Mouse (Mus musculus) G1E-ER4 (cell line): ENCODE results near the gene Parvb. TPM values are rescaled to one million over a fixed set of nuclear protein-coding genes. Genes with fewer than 3 reads are reported as not detected.

Experiments
- GATA1 ChIP-seq: IDR thresholded peaks from one replicate; pipeline ENCODE4 v1.8.0; 2012; ENCODE audit warnings: low read length, inconsistent platforms
- polyA plus RNA-seq: library from polyadenylated mRNA; stranded (reverse); fragments of >175 nt; gene quantifications from 2 replicates; pipeline ENCODE4 v1.2.3, GENCODE M21; 2012

Parvb gene
- polyA plus RNA-seq, 1 experiment = 0.02 TPM

DNA sequence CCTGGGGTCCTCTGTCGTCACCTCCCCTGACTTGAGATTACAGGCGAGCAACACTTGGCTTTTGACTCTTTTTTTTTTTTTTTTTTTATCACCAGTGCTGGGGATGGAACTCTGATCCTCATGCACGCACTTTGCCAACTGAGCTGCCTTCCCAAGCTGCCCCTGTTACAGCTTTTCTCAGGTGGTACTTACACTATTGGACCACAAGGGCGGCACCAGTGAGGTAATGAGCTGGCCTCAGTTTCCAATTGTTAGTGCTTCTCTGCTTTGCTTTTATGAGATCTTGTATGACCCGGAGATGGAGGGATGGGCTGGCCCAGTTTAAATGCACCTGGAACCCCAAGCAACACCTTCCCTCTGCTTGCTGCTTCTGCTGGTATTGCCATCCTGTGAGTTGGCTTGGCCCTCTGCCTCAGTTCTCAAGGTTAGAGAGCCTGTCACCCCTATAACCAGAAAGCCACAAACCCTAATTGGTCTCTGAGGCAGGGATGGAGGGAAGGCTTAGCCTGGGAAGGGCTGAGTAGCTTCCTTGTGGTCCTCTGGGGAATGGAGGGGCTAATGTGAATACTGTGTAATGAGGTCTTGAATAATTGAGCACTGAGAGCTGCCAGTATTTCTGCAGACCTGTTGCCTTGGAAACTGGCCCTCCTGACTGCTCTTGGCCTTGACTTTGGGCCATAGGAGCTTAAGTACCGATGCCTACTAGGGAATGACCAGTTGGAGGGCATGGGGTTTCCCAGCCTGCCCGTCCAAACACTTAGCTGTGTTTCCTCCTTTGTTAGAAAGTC lies 3.1 kb downstream of the Parvb start:
- no peak for TF ChIP-seq GATA1

DNA sequence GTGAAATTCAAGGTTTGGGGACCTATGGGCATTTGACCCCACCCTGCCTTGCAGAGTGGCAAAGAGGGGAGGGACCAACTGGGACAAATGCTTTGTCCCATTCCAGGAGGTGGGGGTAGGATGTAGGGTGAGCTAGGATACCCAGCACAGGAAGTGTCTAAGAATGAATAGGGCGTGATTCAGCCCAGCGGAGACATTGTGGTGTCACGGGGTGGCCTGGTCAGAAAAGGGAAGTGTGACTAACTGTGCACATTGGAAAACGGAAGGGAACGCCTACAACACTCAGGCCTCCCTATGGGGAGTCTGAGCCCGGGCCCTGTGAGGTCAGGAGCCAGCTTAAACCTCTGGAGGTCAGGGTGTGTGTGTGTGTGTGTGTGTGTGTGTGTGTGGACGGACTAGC lies 3.8 kb downstream of the Parvb start:
- TF ChIP-seq GATA1 = no peak

DNA sequence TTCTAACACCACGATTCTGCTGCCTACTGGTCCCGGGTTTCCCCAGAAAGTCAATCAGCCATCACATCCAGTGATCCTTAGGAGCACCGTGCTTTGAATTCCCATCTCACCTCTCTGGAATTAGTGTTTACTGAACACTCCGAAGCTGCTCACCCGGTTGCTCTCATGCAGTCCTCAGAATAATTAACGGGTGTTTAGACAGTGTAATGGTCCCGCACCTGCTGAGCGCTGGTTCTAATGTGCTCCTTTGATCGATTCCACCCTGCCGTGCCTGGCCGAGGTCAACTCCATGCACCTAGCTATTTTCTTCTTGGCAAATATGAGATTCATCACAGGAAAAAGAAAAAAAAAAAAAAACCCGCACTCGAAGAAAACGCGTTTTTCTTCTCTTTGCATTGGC lies 6.7 kb downstream of the Parvb start:
- no peak for TF ChIP-seq GATA1

DNA sequence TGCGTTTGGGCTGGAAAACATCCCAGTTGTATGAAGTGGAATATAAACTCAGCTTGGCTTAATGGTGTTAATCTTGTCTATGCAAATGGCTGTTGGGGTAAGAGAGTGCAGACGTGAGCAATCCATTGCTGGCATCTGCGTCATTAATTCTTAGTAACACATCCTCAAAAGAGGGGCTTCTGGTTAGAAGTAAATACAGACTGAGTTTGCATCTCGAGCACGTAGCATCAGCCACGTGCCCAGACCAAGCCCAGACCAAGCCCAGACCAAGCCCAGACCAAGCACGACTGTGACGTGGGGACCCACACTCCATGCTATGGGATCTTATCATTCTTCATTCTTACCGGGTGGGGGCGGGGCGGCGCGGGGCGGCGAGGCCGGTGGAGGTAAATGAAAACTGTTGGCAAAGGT lies 7.2 kb downstream of the Parvb start:
- no peak for TF ChIP-seq GATA1

DNA sequence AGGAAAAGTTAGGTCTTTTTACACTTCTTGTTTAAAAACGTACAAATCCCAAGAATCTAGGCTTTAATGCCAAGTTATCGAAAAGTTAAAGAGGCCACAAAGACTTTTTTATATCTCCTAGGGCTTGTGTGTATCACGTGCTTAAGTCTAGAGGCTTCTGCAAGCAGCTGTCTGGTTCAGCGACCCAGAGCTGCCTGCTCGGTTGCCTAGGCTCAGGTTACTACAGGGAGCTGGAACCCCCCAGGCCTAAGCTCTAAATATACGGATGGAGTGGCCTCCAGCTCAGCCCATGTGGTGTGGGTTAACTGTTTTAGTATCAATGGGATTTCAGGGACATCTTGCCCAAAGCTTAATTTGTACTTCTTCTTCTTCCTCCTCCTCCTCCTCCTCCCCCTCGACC lies 9.7 kb downstream of the Parvb start:
- TF ChIP-seq GATA1 = no peak

DNA sequence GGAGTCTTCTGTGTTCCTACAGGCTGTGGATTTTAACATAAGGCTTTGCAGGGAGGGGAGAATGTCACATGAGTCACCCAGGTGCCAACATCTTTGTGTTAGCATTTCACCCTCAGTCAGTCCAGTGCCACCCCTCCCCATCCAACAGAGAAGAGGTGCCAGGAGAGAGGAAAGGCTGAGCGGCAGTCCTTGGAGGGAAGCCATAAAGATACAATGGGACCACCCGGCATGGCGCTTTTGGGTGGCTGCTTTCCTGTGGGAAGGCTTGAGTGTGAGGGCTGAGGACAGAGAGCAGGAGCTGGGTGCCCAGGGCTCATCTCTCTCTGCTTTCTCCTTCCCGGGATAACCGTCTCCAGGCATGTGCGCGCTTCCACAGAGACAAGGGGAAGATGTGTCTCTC lies 13.3 kb downstream of the Parvb start:
- no peak for TF ChIP-seq GATA1

DNA sequence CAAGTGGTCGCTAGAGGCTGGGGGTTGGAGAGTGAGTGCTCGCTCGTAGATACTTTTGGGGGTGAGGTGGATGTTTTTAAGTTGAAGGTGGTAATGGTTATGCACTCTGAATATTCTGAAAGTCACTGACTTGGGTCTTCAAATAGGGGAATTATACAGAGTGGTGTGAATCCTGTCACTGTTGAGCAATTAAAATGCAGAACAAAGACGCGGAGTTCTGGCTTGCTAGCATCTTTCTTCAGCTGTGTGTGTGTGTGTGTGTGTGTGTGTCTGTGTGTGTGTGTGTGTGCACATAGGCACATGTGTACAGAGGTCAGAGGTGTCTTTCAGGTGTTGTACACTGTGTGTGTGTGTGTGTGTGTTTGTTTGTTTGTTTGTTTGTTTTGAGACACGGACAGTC lies 14.4 kb downstream of the Parvb start:
- no peak for TF ChIP-seq GATA1

DNA sequence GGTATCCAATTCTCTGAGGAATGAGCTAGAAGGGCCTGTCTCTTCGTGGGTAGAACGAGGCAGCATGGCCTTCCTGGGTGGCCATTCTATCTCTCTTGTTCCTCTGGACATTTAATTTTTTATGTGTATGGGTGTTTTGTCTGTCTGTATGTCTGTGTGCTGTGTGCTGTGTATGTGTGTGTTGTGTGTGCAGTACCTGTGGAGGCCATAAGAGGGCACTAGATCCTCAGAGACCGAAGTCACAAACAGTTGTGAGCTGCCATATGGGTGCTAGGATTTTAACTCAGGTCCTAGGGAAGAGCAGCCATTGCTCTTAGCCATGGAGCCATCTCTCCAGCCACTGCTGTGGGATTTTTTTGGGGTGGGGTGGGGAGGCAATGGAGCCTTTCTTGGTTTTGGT lies 15.5 kb downstream of the Parvb start:
- TF ChIP-seq GATA1 = no peak

DNA sequence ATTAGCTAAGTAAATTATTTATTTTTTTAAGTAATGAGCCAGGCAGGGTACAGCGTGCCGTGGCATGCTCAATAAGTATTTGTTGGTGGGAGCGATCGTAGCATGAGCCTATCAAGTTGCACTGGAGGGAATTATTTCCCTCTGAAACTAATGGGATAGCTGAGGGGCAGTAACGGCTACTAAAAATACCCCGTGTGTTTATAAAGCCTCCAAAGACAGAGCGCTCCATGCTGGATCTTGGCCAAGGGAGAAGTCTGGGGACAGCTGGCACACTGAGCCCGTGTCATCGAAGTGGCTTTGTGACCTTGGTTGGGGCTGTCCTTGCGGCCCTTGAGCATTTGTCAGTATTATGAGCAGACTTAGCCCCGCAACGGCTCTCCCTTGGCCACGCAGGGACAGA lies 19.4 kb downstream of the Parvb start:
- no peak for TF ChIP-seq GATA1

DNA sequence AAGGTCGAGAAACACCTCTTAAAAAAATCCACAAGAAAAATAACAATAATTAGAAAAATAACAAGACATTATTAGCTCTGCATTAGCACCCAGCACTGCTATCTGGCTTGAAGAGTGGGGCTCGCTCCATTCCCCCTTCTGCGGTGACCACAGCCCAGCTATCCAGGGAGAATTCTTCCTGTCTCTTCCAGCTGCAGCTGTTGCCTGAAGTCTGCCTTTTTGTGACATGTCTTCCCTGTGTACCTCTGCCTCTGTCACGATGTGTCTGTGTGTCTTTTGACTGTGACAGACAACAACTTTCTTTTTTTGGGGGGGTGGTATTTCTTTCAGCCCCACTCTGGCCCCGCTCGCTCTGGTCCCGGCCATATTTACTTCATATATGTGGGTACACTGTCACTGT lies 20.8 kb downstream of the Parvb start:
- TF ChIP-seq GATA1 = no peak

DNA sequence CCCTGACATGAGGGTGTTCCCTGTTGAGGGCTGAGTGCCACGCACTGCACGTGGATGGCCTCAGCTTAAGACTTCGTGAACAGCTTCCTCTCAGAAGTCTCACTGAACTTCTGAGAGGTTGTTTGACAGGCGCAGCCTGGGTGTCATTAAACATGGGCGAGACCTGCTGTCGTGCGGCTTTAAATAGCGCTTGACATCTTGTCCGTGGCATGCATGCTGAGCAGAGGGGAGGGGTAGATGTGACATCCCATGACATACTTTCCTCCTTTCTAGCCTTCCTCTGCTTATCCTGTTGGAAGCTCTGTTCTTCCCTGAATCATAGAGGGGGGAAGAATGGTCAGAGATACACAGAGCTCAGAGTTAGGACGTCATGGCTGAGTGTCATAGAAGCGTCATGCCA lies 21.9 kb downstream of the Parvb start:
- TF ChIP-seq GATA1 = no peak

DNA sequence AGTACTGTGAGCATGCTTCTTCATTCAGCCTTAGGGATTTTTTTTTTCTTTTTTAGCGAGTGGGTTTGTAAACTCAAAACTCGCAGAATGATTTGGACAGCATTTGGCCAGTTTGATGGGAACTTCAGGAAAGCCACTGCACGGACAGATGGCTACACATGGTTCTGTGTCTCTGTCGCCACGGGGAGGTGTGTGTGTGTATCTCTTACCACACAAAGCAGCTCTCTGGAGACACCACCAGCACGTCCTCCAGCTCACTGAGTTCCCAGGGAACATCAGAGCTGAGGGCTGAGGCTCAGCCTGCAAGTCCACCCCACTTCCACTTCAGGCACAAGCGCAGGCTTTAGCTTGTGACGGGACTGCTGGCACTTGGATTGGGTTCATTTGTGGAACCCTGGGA lies 22.5 kb downstream of the Parvb start:
- TF ChIP-seq GATA1 = no peak

DNA sequence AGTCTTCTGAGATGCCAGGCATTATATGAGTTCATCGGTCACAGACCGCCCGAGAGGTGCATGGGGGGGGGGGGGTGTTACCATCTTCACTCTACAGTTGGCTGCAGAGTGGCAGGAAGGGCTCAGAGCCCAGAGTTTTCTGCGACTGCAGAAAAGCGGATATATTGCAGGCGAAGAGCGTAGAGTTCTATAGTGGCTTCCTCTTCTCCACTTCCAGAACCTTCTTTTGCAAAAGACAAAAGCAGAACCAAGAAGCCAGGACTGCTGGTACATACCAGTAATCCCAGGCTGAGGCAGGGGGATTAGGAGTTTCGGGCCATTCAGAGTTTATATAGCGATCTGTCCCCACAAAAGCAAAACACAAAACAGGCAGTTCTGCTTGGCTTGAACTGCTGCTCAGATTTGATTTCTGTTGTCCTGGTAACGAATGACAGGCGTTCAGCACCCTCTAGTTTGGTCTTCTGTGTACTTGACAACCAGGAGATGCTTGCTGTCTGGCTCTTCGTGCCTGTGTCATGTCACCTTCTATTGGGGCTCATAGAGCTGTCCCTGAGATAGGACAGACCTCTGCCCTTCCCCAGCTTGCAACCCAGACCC lies 24.5 kb downstream of the Parvb start:
- no peak for TF ChIP-seq GATA1

DNA sequence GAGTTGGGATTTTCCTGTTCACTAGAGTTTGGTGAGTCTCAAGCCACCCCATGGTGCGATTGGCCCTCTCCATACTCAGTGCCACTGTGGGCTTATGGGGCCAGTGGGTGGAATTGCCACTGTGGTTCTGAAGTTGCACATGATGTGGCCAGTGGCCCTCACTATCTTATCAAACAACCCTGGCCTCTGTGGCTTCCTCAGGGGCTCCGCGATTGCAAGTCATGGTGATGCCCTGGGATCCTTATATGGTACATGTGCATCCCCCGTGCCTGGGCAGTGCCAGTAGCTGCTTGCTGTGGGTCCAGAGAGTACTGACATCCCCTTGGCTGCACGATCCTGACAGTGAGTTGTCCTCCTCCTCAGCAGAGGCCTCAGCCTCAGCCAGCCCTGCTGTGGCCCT lies 25.0 kb downstream of the Parvb start:
- TF ChIP-seq GATA1 = no peak

DNA sequence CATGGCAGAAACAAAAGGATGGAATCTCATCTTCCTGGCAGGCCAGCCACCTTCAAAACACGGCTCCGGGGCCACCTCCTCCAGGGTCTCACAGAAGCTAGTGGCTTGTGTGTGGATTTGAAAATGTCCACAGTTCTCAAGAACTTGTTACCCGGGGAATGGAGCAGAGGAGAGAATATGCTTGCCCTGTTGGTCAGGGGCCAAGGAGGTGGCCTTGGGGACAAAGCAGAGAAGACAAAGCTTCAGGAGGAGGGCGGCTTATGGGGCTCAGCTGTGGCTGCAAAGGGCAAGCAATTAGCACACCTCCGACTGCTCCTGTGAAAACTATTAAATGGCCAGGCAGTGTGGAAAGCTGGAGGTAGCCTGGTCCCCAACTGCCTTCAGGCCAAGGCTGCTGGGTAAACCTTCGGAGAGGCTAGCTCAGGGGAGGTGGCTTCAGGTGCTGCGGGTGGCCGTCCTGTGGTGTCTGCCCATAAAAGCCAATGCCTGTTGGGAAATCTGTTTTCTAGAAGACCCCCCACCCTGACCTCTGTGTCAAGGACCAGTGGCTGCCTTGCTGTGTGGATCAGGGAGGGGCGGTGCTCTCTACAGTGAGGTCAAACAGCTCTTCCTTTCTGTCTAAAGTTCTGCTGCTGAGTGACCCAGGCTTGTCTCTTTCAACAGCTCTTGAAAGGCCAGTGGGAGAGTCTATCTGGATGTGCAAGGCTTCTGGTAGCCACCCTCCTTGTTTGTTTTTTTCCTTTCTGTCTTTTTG lies 26.9 kb downstream of the Parvb start:
- TF ChIP-seq GATA1 = no peak

DNA sequence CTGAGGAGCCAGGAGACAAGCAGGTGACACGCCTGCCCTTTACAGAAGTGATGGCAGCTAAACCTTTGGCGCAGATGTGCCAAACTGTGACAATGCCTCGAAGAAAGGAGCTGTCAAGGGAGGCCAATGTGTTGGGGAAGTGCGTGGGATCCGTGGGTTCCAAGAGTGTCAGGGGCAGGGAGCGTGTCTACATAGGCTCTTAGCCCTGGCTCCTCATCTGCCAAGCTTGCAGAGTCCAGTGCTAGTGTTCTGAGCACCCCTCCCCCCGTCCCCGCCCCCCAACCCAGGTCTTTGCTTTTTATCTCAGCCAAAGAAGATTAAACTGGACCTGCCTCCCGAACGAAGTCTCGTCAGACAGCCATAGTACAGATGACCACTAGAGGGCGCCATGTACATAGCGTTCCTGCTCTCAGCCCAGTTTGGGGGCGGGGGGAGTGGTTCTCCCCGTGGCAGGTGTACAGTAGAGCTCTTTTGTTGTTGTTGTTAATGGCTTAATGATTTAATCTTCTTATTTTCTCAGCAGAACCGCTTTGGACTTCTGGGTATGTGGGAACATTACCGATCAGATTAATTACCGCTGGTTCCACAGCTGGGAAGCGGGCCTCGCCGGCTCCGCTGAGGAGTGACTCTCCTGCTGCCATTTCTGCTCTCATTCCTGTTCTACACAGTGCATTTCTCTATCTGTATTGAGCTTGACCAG lies 28.4 kb downstream of the Parvb start:
- no peak for TF ChIP-seq GATA1
